Mouse (Mus musculus): Measurements from ENCODE around the gene Ddx27.

DNA sequence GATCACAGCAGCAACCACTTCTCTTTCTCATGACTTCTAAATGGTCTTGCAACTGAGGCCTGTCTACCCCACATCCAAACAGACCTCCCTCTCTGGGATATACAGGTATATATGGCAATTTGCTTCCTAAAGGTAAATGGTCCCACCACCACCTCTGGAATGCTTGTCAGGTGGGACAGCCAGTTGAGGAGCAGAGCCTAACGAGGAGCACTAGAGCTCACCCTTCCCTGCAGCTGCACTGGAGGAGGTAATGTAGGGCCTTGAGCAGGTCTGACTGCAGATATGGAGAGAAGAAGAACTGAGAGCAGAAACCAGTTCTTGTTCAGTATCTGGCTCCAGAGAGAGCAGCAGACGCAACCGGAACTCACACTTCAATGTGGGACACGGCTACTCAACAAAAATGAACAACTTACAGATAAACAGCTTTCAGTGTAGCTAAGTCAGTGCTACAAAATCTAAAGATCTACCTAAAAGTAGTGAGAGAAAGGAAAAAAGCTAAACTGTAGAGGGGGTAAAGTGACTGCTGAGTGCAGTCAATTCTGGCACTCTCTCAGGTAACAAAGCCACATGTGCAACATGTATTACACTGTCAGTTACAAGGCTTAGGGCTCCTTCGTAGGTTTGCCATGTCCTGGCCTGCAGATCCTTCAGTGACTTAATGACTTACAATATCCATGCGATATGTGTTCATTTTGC, 40.7 kb upstream of the Ddx27 start:
- TF ChIP-seq CTCF (IDR thresholded peaks at IDR 0.05; ENCODE audit: insufficient read depth, low read depth, low read length) (no peak), POLR2A (IDR thresholded peaks at IDR 0.05; ENCODE audit: insufficient read depth, low read depth, low read length) (no peak)
